Mouse (Mus musculus) CH12.LX (cell line): ENCODE data around the gene Cul5. TPM values are rescaled to one million over a fixed set of nuclear protein-coding genes. Genes with fewer than 3 reads are reported as not detected.

Source experiments
- DNase-seq: peaks from one replicate; pipeline ENCODE4 v3.0.0-alpha.2; 2013; ENCODE audit errors: extremely low read depth
- H3K27ac ChIP-seq: 2 replicates; pipeline ENCODE4 v1.5.1; 2012; ENCODE audit warnings: low read depth, mild to moderate bottlenecking, control low read depth, moderate library complexity; ENCODE audit not compliant: insufficient read depth
- H3K27me3 ChIP-seq: replicated peaks from 2 replicates; pipeline ENCODE3; 2012; ENCODE audit warnings: inconsistent platforms
- H3K36me3 ChIP-seq, 2 experiments: replicated peaks in 1 of 2; 2 replicates each; pipeline versions ENCODE3 to v1.6.1; 2012; ENCODE audit warnings: inconsistent platforms in 1 of 2, low read length in 1 of 2, mild to moderate bottlenecking in 1 of 2, mixed read lengths in 1 of 2, moderate library complexity in 1 of 2; ENCODE audit not compliant: control insufficient read depth in 1 of 2, insufficient read depth in 1 of 2
- H3K4me1 ChIP-seq, 2 experiments: 2 replicates each; pipeline ENCODE4 v1.6.1; 2012; ENCODE audit warnings: inconsistent platforms in 1 of 2, moderate library complexity in 1 of 2; ENCODE audit not compliant: insufficient read depth in 2 of 2, control insufficient read depth in 1 of 2
- H3K4me2 ChIP-seq: 2 replicates; pipeline ENCODE4 v1.6.1; 2012; ENCODE audit warnings: low read depth, mild to moderate bottlenecking, control low read depth; ENCODE audit not compliant: poor library complexity, insufficient read depth, severe bottlenecking
- H3K4me3 ChIP-seq, 3 experiments: fragments of 150-350 bp in 1 of 3; sonication (generic) in 1 of 3; replicated peaks in 1 of 3; 2 replicates each; pipeline versions ENCODE3 to v1.5.1; 2011 to 2012; ENCODE audit warnings: low read depth in 2 of 3, low read length in 2 of 3, mild to moderate bottlenecking in 2 of 3, moderate library complexity in 2 of 3, control low read depth in 1 of 3, improper control_type of control experiment in 1 of 3, inconsistent platforms in 1 of 3, mixed read lengths in 1 of 3; ENCODE audit not compliant: poor library complexity in 1 of 3
- H3K79me2 ChIP-seq: replicated peaks from 2 replicates; pipeline ENCODE4 v1.6.1; 2012; ENCODE audit warnings: mild to moderate bottlenecking, moderate library complexity; ENCODE audit not compliant: control insufficient read depth, poor library complexity, insufficient read depth, severe bottlenecking; ENCODE audit errors: extremely low read depth
- H3K9ac ChIP-seq: 2 replicates; pipeline ENCODE4 v1.6.1; 2012; ENCODE audit warnings: low read depth, mild to moderate bottlenecking, control low read depth, moderate library complexity; ENCODE audit not compliant: insufficient read depth
- H3K9me3 ChIP-seq: replicated peaks from 2 replicates; pipeline ENCODE3; 2012; ENCODE audit warnings: low read length, inconsistent platforms, mixed read lengths
- BHLHE40 ChIP-seq: IDR thresholded peaks from 2 replicates; pipeline ENCODE4 v1.6.1; 2011; ENCODE audit warnings: mild to moderate bottlenecking, low read depth, low read length, improper control_type of control experiment
- CHD1 ChIP-seq: IDR thresholded peaks from 2 replicates; pipeline ENCODE4 v1.6.1; 2012; ENCODE audit warnings: low read depth, low read length, improper control_type of control experiment, inconsistent platforms
- CHD2 ChIP-seq: IDR thresholded peaks from 2 replicates; pipeline ENCODE4 v1.6.1; 2011; ENCODE audit warnings: low read length, improper control_type of control experiment
- CTCF ChIP-seq, 2 experiments: IDR thresholded peaks in 1 of 2; conservative IDR thresholded peaks in 1 of 2; 2 replicates each; pipeline ENCODE4 v1.5.1; 2011 to 2012; ENCODE audit warnings: low read depth in 2 of 2, low read length in 2 of 2, improper control_type of control experiment in 1 of 2, inconsistent platforms in 1 of 2, mild to moderate bottlenecking in 1 of 2, moderate library complexity in 1 of 2
- E2F4 ChIP-seq: IDR thresholded peaks from 2 replicates; pipeline ENCODE4 v1.6.1; 2011; ENCODE audit warnings: low read depth, low read length, improper control_type of control experiment; ENCODE audit not compliant: insufficient replicate concordance
- ELF1 ChIP-seq: IDR thresholded peaks from 2 replicates; pipeline ENCODE4 v1.6.1; 2014; ENCODE audit warnings: low read depth, mild to moderate bottlenecking, inconsistent platforms, low read length, improper control_type of control experiment
- EP300 ChIP-seq: IDR thresholded peaks from 2 replicates; pipeline ENCODE4 v1.6.1; 2011; ENCODE audit warnings: low read length, improper control_type of control experiment
- GABPA ChIP-seq: IDR thresholded peaks from 2 replicates; pipeline ENCODE4 v1.6.1; 2012; ENCODE audit warnings: low read depth, low read length, improper control_type of control experiment, inconsistent platforms; ENCODE audit not compliant: insufficient replicate concordance
- HCFC1 ChIP-seq: IDR thresholded peaks from 2 replicates; pipeline ENCODE4 v1.6.1; 2012; ENCODE audit warnings: low read depth, mild to moderate bottlenecking, inconsistent platforms, low read length, improper control_type of control experiment
- IRF4 ChIP-seq: IDR thresholded peaks from 2 replicates; pipeline ENCODE4 v1.6.1; 2014; ENCODE audit warnings: low read depth, mild to moderate bottlenecking, inconsistent platforms, low read length, improper control_type of control experiment
- JUN ChIP-seq: IDR thresholded peaks from 2 replicates; pipeline ENCODE4 v1.6.1; 2011; ENCODE audit warnings: low read depth, mild to moderate bottlenecking, low read length, improper control_type of control experiment, moderate library complexity; ENCODE audit not compliant: insufficient read depth
- KAT2A ChIP-seq: IDR thresholded peaks from 2 replicates; pipeline ENCODE4 v1.6.1; 2012; ENCODE audit warnings: low read length, improper control_type of control experiment, inconsistent platforms; ENCODE audit not compliant: insufficient replicate concordance
- MAFK ChIP-seq: IDR thresholded peaks from 2 replicates; pipeline ENCODE4 v1.6.1; 2011; ENCODE audit warnings: low read length, improper control_type of control experiment; ENCODE audit not compliant: insufficient replicate concordance
- MAX ChIP-seq: IDR thresholded peaks from 2 replicates; pipeline ENCODE4 v1.6.1; 2011; ENCODE audit warnings: low read length, improper control_type of control experiment
- MAZ ChIP-seq: IDR thresholded peaks from 2 replicates; pipeline ENCODE4 v1.6.1; 2012; ENCODE audit warnings: low read depth, mild to moderate bottlenecking, inconsistent platforms, low read length, improper control_type of control experiment, moderate library complexity
- MEF2A ChIP-seq: IDR thresholded peaks from 2 replicates; pipeline ENCODE4 v1.6.1; 2014; ENCODE audit warnings: low read depth, mild to moderate bottlenecking, inconsistent platforms, low read length, improper control_type of control experiment, borderline replicate concordance
- MXI1 ChIP-seq: IDR thresholded peaks from 2 replicates; pipeline ENCODE4 v1.6.1; 2011; ENCODE audit warnings: mild to moderate bottlenecking, low read depth, low read length, improper control_type of control experiment
- MYC ChIP-seq: IDR thresholded peaks from 2 replicates; pipeline ENCODE4 v1.6.1; 2011; ENCODE audit warnings: low read depth, mild to moderate bottlenecking, improper control_type of control experiment, low read length
- NELFE ChIP-seq: IDR thresholded peaks from 2 replicates; pipeline ENCODE4 v1.6.1; 2011; ENCODE audit warnings: low read depth, low read length, improper control_type of control experiment
- PAX5 ChIP-seq: IDR thresholded peaks from 2 replicates; pipeline ENCODE4 v1.6.1; 2012; ENCODE audit warnings: low read length, inconsistent platforms, mixed read lengths
- POLR2A ChIP-seq: IDR thresholded peaks from 2 replicates; pipeline ENCODE4 v1.6.1; 2011; ENCODE audit warnings: low read depth, mild to moderate bottlenecking, improper control_type of control experiment, low read length
- POLR2AphosphoS2 ChIP-seq: IDR thresholded peaks from 2 replicates; pipeline ENCODE4 v1.6.1; 2011; ENCODE audit warnings: low read depth, low read length, improper control_type of control experiment
- RAD21 ChIP-seq: IDR thresholded peaks from 2 replicates; pipeline ENCODE4 v1.6.1; 2011; ENCODE audit warnings: low read depth, mild to moderate bottlenecking, low read length, improper control_type of control experiment, moderate library complexity
- SIN3A ChIP-seq: IDR thresholded peaks from 2 replicates; pipeline ENCODE4 v1.6.1; 2012; ENCODE audit warnings: low read length, improper control_type of control experiment, inconsistent platforms
- TBP ChIP-seq: conservative IDR thresholded peaks from 2 replicates; pipeline ENCODE4 v1.6.1; 2011; ENCODE audit warnings: low read depth, low read length, improper control_type of control experiment
- TCF12 ChIP-seq: IDR thresholded peaks from 2 replicates; pipeline ENCODE4 v1.6.1; 2014; ENCODE audit warnings: low read depth, mild to moderate bottlenecking, inconsistent platforms, low read length, improper control_type of control experiment
- UBTF ChIP-seq: IDR thresholded peaks from 2 replicates; pipeline ENCODE4 v1.6.1; 2012; ENCODE audit warnings: low read depth, mild to moderate bottlenecking, inconsistent platforms, low read length, improper control_type of control experiment, moderate library complexity
- USF2 ChIP-seq: conservative IDR thresholded peaks from 2 replicates; pipeline ENCODE4 v1.6.1; 2011; ENCODE audit warnings: low read depth, low read length, improper control_type of control experiment
- ZC3H11A ChIP-seq: IDR thresholded peaks from 2 replicates; pipeline ENCODE4 v1.6.1; 2012; ENCODE audit warnings: low read depth, mild to moderate bottlenecking, inconsistent platforms, low read length, improper control_type of control experiment
- ZMIZ1 ChIP-seq: IDR thresholded peaks from 2 replicates; pipeline ENCODE4 v1.6.1; 2012; ENCODE audit warnings: low read depth, mild to moderate bottlenecking, inconsistent platforms, low read length, improper control_type of control experiment
- dilution Hi-C: fragments of 300-500 bp; cut with MboI; formaldehyde crosslinking; loops from 2 replicates; pipeline ENCODE4 v1.14.3; 2020; ENCODE audit warnings: low sequenced_read_pairs; ENCODE audit not compliant: extremely low pct_unique_long_range_greater_than_20kb, extremely low pct_ligation_motif_present
- in situ Hi-C: fragments of 300-500 bp; cut with MboI; formaldehyde crosslinking; loops from 3 replicates; pipeline ENCODE4 v1.14.3; 2019; ENCODE audit warnings: low sequenced_read_pairs, low pct_ligation_motif_present, low pct_unique_long_range_greater_than_20kb, mixed read lengths
- polyA plus RNA-seq: library from polyadenylated mRNA; unstranded; fragments of >175 nt; gene quantifications from 2 replicates; pipeline ENCODE4 v1.2.1, GENCODE M21; 2012; ENCODE audit warnings: low read depth; ENCODE audit not compliant: insufficient read length
- total RNA-seq, 2 experiments: library from RNA; depleted of rRNA; stranded (reverse); fragments of 300-350 nt in 1 of 2; fragments of >200 nt in 1 of 2; gene quantifications; 2 replicates each; pipeline ENCODE4 v1.2.3; 2012 to 2014

The Cul5 gene
- total RNA-seq (2012; rRNA removed) (21.0 and 25.4 TPM in 2 replicates), total RNA-seq (2014; rRNA removed) (43.8 and 49.5 TPM in 2 replicates), polyA plus RNA-seq (33.7 and 37.3 TPM in 2 replicates)

- H3K79me2 ChIP-seq: peaks cover 19% of the 10 kb centered on the region
- H3K9me3 ChIP-seq: no peaks in the 10 kb centered on the region
- in situ Hi-C loops (loop anchor here (10.0 kb wide), 1 partner anchor 415 kb away; no protein-coding TSS in a partner anchor), dilution Hi-C loops (no loop called here)
- DNase-seq: peak; percentile 90
- TF ChIP-seq MAX: no peak
- no peak for TF ChIP-seq CHD2
- TF ChIP-seq POLR2A: peak; percentile 52
- no peak for TF ChIP-seq MAFK
- 0 out of 2 replicates have a peak, but pooled peaks have one; percentile 22 for TF ChIP-seq TBP
- peak; percentile 5; the same call in 1 of the 2 replicates for TF ChIP-seq NELFE
- 0 out of 2 replicates have a peak, but pooled peaks have one; percentile 1 for TF ChIP-seq ELF1
- TF ChIP-seq CTCF (conservative IDR thresholded peaks at IDR 0.05 in 1 of 2, IDR thresholded peaks at IDR 0.05 in 1 of 2; ENCODE audit: low read depth in 2 of 2, low read length in 2 of 2): peak in 1 of 2 experiments; percentile 64; a peak in 2 of 4 replicates
- no peak for TF ChIP-seq USF2
- TF ChIP-seq MYC: 0 out of 2 replicates have a peak, but pooled peaks have one; percentile 17
- 0 out of 2 replicates have a peak, but pooled peaks have one; percentile 17 for TF ChIP-seq HCFC1
- TF ChIP-seq RAD21: peak; percentile 34
- peak within 1 kb of the TSS; percentile 47 for H3K4me2 ChIP-seq
- peak within 1 kb of the TSS; percentile 43 for H3K9ac ChIP-seq
- no peaks in the 10 kb centered on the region for H3K36me3 ChIP-seq
- no peak within 1 kb of the TSS for H3K27ac ChIP-seq
- H3K27me3 ChIP-seq: no peaks in the 10 kb centered on the region
- H3K4me3 ChIP-seq: peak within 1 kb of the TSS; percentile 52 to 81 (median 54)
- H3K4me1 ChIP-seq: peaks cover 4 to 25% of the 10 kb centered on the region in 2 experiments; a peak in 2 of 4 replicates
Measured at GRCm38 (mm10) chr9:53669680-53670219, at the start of gene Cul5. Cul5 (minus strand) TSS chr9:53670014.

DNA sequence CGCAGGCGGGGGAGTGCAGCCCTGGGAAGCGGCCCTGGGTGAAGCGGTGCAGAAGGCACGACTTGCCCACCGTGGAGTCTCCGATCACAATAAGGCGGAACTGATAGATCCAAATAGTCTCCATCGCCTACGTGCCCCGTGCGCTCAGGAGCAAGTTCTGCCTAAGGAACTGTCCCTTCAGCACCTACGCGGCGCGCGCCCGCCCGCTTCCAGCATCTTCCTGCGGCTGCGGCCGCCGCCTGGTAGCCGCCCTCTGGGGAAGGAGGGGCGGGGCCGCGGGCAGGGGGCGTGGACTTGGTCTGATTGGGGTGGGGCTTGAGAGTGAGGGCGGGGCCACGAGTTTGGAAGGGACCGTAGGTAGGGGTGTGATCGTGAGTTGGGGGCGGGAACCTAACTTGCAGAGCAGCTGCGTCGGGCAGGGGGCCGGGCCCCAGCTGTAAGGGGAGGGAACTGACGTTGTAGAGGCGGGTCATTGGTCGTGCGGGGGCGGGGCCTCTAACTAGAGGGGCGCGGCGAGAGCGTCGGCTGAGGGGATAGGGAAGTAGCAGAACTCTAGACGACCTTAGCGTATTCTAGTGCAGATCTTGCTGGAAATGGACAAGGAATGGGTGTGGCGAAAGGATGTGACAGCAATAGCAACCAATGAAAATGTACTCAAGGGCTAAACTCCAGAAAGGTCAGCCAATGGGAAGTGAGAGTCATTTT is 36.3 kb upstream of the Cul5 start, which contains the start of gene Rab39:
Gene Rab39 (minus strand): TSS at position 241 of the 705 bp plus-strand sequence.
- Histone ChIP-seq H3K27me3 (peaks cover 1% of the 10 kb centered on the region), H3K36me3 (no peaks in the 10 kb centered on the region), H3K4me1 (peaks cover 0 to 10% of the 10 kb centered on the region in 2 experiments; a peak in 2 of 4 replicates), H3K9ac (peak within 1 kb of the TSS; percentile 69; the same call in 1 of the 2 replicates), H3K79me2 (0 out of 2 replicates have a peak, but pooled peaks cover 2% of the 10 kb centered on the region), H3K4me3 (peak within 1 kb of the TSS; percentile 71 to 81 (median 78)), H3K27ac (peak within 1 kb of the TSS; percentile 24; the same call in 1 of the 2 replicates), H3K4me2 (peak within 1 kb of the TSS; percentile 79), H3K9me3 (no peaks in the 10 kb centered on the region)
- in situ Hi-C loops (no loop called here), dilution Hi-C loops (no loop called here)
- DNase-seq: peak; percentile 95
- TF ChIP-seq MAZ: no peak
- TF ChIP-seq UBTF: no peak
- TF ChIP-seq IRF4: no peak
- no peak for TF ChIP-seq JUN
- TF ChIP-seq NELFE: no peak
- TF ChIP-seq SIN3A: peak; percentile 97
- TF ChIP-seq MXI1: peak; percentile 95
- TF ChIP-seq ZMIZ1: 0 out of 2 replicates have a peak, but pooled peaks have one; percentile 19
- TF ChIP-seq E2F4: no peak
- TF ChIP-seq CHD1: no peak
- no peak for TF ChIP-seq KAT2A
- peak; percentile 53 for TF ChIP-seq ELF1
- 0 out of 2 replicates have a peak, but pooled peaks have one; percentile 11 for TF ChIP-seq BHLHE40
- no peak for TF ChIP-seq POLR2AphosphoS2
- TF ChIP-seq MEF2A: 0 out of 2 replicates have a peak, but pooled peaks have one; percentile 36
- TF ChIP-seq MAFK: no peak
- no peak for TF ChIP-seq PAX5
- no peak for TF ChIP-seq GABPA
- no peak for TF ChIP-seq EP300
- TF ChIP-seq TCF12: no peak
- no peak for TF ChIP-seq ZC3H11A
